Mouse (Mus musculus) megakaryocyte progenitor cell, adult 5-6 weeks (primary cell): ENCODE measurements around the gene Gm42957. TPM values are rescaled to one million over a fixed set of nuclear protein-coding genes. Genes with fewer than 3 reads are reported as not detected.
"Not testable (repeated sequence)": the region's sequence is repeated elsewhere in the genome, so short reads cannot be mapped to it uniquely, and the experiment has no call there.

Source experiments
- ATAC-seq: replicated peaks from 2 replicates; pipeline ENCODE4 v1.8.0; 2016; ENCODE audit warnings: mild to moderate bottlenecking, moderate TSS enrichment, inconsistent platforms; ENCODE audit not compliant: poor library complexity
- total RNA-seq, 2 experiments: library from RNA; stranded (forward) in 1 of 2; stranded (reverse) in 1 of 2; fragments of 157-497, 149-512 nt in 1 of 2; fragments of 200-1000 nt in 1 of 2; gene quantifications; 2 replicates each; pipeline versions ENCODE4 v1.2.3 to v1.2.4; 2015 to 2017

Gm42957 gene
- total RNA-seq, 2 experiments from 2014 or later: 0.10 TPM; not detected in 1

DNA sequence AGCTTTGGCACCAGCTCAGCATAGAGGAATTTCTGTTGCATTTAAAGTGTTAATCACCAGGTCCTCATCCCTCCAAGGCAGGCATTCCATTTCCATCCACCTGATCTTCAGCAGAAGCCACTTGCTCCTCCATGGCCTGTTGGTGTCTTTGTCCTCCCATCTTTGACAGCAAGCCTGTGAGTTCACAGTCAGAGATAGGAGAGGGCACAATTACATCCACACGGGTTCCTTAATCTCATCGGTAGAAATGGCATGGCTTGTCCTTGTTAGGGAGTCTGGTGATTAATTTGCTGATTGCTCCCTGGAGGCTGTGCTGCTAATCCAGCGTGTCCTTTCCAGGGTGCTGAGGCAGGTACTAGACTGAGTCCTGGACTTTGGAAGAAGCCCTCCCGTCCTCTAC, 38.2 kb downstream of the Gm42957 start:
- ATAC-seq: no peak

DNA sequence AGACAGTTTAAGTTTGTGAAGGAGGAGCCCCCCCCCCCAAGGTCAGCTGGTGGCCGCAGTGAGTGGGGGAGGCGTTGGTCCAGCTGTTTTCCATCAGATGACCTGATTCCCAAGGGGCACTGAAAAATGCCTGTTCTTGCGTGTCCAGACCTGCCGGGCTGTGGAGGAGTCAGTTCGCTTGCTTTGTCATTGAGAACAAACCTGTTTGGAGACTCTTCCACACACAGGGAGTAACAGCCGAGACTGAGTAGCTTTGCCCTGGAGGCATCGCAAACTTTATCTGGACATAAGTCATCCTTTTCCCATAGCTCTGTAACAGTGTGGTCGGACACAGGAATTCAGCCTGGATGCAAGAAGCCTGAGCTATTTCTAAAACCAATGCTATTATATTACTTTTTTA, 39.2 kb downstream of the Gm42957 start:
- no peak for ATAC-seq

DNA sequence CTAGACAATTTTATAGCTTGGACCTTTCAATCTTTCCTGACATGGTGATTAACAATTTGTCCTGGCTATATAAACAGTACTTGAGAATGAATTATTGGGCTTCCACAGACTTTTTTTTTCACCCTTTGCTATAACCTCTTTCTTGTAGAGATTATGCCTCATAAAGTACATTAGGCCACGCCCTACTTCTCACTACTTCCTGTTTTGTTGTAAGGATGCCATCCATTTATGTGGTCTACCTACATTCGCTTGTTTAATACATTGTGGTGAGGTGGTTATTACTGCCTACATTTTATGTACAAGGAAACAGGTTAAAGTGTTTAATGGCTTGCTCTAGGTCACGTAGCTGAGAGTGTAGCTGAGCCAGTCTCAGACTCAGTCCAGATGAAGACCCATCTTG, 39.9 kb downstream of the Gm42957 start:
- peak; percentile 54; the same call in 1 of the 2 replicates for ATAC-seq

DNA sequence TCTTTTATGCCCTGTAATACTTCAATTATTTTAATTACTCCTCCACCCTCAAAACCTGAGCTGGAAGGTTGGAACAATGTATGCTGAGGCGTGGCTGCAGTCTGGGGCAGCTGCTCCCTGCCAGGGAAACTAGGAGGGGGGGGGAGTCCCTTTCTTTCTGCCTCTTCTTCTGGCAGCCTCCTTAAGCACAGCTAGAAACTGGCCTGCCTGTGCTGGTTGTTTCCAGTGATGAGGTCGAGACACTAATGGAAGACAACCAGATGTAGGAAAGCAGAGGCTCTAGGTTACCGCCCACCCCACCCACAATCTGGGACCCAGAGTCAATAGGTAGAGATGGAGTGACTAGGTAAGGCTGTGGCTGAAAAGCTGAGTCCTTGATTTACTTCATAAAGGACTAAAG, 40.4 kb downstream of the Gm42957 start:
- ATAC-seq: no peak

DNA sequence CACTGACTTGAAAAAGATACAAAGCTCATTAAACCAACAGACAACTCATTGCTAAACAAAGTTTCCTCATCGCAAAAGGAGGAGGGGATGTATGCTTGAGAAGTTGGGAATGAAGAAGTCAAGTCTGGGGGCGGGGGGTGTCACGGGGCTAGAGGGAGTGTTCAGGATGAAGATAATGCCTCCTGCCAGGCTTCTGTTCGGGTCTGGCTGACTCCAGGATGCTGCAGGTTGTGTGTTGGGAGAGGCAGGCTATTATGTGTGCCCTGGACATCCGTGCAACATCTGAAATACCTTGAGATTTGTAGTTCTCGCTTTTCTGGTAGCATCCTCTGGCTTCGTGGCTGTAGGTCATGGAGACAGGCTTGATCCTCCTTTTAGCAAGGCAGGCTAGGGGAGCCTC, 43.2 kb downstream of the Gm42957 start:
- no peak for ATAC-seq

DNA sequence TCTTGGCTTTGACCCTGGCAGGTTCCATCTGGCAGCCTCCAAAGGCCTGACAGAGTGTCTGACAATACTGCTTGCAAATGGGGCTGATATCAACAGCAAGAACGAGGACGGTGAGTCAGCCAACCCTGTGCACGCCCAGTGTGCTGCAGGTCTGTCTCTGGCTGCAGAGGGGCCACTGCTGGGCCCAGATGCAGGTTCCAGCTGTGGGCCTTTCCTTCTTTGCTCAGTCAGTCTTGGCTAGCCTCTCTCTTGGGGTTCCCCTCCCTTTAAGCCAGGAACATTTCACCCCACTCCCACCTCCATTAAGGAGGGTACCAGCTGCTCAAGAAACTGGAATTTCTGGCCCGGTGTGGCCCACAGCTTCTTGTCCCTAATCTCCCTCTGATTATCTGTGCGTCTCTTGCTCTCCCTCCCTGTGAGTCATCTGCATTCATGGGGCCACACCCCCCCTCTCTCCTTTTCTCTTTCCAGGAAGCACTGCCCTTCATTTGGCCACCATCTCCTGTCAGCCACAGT, 43.9 kb downstream of the Gm42957 start:
- ATAC-seq: peak; percentile 45; the same call in 1 of the 2 replicates

DNA sequence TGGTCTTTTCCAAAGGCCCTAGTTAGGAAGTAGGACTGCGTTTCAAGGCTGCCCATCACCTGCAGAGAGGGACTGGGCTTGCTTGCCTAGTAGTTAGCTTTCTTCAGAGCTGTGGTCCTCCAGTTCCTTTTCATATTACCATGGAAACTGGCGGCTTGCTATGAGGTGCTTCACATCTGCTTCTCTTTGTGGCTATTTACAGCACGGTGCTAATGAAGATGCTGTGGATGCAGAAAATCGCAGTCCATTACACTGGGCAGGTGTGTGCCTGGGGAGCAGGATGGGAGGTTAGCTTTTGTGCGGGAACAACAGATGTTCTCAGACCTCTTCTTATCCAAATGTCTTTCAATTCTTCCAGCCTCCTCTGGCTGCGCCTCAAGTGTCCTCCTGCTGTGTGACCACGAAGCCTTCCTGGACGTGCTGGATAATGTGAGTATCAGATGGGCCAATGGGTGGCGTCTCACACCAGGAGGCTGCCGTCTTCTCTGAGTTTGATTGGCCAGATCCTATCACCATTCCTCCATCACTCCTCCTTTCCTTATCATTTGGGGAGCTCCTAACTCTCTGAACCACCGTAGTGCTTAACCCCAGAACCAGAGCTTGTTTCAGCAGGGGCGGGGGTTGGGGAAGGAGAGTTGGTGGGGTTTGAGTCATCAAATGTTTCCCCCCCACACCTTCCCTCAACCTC, 45.1 kb downstream of the Gm42957 start:
- ATAC-seq: peak; percentile 36; the same call in 1 of the 2 replicates

DNA sequence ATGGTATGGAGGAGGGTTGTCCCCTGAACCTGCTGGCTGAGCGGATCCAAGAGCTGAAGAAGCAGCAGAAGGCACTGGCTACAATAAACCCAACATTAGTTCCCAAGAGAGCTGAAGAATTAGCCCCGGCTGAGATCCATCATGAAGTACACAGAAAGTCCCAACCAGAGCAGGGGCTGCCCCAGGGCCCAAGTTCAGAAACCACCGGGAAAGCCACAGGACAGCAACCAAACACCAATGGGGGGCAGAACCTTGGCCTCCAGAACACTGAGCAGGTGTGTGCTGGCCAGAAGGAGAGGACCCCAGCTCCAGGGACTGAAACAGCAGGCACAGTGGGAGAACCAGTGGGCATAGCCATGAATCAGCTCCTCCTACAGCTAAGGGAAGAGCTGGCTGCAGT, 48.2 kb downstream of the Gm42957 start:
- no peak for ATAC-seq

DNA sequence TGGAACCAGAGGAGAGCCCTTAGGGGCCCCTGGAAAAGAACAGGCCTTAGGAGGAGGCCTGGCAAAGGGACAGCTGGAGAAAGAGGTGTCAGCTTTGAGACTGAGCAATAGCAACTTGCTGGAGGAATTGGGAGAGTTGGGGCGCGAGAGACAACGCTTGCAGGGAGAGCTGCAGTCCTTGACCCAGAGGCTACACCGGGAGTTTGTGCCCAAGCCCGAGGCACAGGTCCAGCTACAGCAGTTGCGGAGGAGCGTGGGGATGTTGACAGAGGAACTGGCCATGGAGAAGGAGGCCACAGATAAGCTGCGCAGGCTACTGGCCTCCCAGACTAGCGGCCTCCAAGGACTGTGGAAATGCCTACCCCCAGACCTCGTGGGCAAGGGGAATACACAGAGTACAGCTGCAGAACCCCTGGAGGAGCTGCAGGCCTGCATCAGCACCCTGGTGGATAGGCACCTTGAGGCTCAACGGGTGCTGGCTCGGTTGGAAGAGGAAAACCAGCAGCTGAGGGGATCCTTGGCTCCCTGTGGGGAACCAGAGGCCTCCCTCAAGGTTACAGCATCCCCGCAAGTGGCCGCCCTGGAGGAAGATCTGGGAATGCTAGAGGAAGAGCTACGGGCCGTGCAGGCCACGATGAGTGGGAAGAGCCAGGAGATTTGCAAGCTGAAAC, 49.0 kb downstream of the Gm42957 start:
- no peak for ATAC-seq

DNA sequence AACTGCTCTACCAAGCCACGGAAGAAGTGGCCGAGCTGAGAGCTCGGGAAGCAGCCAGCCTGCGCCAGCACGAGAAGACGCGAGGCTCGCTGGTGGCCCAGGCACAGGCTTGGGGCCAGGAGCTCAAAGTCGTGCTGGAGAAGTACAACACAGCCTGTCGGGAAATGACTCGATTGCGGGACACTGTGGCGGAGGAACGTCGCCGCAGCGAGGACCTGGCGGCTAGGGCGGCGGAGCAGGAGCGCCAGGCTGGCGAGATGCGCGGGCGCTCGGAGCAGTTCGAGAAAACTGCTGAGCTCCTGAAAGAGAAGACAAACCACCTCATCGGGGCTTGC, 49.5 kb downstream of the Gm42957 start:
- ATAC-seq: 0 out of 2 replicates have a peak, but pooled peaks have one; percentile 30

DNA sequence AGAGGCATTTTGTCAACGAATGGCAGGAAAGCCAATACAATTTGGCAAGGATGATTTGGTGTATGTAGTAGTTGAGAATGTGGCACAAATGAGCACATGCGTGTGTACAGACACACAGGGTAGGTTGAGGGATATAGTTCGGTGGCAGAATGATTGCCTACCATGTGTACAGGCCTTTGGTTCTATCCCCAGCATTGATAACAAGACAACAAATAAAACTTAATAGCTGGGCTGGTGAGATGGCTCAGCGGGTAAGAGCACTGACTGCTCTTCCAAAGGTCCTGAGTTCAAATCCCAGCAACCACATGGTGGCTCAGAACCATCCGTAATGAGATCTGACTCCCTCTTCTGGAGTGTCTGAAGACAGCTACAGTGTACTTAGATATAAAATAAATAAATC, 50.8 kb downstream of the Gm42957 start:
- not testable (repeated sequence) for ATAC-seq

DNA sequence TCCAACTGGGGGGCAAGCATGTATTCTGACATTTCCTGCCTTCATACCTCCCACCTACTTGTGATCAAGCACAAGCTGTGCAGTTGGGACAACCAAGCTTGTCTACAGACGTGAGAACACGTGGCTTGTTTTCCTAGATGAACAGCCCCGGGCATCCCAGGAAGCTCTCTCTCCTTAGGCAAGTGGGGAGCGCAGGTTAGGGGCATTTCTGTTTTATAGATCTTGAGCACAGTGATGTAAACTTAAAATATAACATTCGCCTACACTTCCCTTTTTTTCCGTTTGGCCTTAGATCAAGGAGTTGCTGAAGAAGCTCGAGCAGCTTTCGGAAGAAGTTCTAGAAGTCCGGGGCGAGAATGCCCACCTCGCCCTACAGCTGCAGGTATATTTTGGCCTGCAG, 53.6 kb downstream of the Gm42957 start:
- no peak for ATAC-seq

DNA sequence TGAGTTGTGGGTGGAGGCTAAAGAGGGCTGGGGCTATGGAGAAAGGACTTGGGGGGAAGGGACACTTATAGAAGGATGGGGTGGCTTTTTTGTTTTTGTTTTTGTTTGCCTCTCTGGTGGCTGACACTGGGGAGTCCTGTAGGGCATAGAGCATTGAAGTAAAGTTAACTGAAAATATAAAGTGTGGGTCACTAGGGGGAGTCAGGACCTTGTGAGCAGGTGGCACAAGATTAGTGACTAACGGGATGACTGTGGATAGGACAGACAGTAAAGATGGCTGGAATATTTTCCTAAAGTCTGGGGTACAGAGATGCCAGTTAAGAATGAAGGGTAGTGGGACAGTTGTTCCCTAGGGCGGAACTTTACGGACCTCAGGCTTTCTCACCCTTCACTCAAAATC, 55.0 kb downstream of the Gm42957 start:
- ATAC-seq: peak; percentile 79

DNA sequence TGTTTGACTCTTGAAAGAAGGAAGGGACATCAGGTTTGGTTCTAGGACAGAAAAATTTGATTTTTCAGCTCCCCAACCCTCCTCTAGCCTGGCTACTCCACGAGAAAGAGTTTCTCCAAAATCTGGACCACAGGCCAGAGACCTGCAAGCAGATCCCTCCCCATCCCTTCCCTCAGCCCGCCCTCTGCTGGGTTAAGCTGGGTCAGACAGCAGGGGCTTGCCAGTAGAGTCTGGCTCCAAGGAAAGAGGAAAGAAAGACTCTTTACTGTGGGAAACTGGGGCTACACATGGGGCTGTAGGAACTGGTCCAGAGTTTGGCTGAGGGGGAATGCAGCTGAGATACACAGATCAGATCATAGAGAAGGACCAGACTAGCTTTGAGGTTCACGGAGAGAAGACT, 57.2 kb downstream of the Gm42957 start:
- no peak for ATAC-seq

DNA sequence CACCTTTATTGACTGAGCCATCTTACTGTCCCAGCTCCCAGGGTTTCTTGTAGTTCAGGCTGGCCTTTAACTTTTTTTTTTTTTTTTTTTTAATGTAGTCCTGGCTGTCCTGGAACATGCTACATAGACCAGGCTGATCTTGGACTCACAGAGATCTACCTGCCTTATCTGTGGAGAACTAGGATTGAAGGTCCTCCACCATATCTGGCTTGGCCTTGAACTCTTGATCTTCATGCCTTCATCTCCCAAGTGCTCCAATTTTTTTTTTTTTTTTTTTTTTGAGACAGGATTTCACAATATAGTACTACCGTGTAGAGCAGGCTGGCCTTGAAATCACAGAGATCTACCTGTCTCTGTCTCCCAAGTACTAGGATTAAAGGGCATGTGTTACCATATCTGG, 58.3 kb downstream of the Gm42957 start:
- no peak for ATAC-seq

DNA sequence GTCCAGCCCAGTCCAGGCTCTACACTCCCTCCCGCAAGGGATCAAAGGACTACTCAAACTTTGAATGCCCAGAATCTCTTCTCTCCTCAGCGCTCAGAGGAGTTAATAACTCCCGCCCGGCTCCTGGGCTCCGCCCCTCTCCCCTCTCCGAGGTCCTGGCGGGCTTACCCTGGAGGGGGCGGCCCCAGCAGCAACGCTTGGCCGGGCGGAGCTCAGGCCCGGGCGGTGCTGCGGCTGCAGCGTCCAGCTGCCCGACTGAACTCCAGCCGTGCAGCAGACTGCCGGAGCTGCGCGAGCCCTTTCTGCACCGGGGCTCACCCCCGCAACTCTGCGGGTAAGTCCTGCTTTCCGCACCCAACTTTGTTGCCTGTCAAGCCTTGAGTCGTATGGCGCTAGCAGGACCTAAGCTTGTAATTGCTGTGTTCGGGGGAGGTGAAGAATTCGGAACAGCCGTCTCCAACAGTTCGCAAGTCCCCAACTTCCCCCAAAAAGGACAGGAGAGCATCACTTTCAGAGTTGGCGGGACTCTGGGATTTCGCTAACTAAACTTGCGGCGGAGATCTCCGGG, 61.0 kb downstream of the Gm42957 start, which contains the start of gene Pias3:
TSS of gene Pias3 (plus strand) at position 187 of the 568 bp plus-strand sequence.
- ATAC-seq: peak; percentile 84

DNA sequence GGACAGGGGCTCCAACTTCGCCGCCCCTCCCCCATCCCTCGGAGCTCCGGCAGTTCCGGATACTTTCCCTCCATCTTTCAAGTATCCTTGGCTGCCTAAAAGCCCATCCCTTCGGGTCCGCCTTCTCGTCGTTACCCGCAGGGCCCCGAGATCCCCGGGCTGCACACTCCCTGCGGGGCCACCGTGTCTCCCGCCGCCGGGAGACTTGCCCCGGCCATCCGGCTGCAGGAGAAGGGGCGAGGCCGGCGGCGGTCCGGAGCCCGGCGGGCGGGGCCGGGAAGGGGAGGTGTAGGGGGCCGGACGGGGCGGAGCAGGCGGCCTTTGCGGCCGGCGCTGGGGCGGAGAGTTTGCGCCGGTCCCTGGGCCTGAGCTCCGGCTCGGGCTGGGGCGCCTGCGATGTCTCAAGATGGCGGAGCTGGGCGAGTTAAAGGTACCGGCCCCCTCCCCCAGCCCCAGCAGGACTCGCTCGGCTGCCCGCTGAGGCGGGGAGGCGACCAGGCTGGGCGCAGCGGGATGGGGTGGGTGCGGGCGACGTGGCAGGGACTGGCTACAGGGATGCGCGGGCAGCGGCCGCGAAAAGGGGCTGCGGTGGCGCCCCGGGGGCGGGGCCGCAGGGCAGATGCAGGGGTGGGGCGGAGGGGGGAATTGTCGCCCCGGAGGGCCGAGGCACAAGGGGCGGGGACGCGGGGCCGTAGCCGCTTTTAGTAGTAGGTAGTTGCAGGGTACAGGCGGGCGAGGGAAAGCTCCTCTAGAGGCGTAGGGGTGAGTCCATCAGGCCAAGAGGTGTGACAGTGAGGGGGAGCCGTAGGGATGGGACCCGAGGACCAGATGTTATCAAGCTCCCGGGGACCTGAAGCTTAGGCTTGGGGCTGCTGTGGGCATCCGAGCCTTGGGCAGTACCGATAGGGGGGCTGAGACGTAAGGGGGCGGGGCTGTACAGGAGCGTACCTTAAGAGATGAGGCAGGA, 61.8 kb downstream of the Gm42957 start:
- ATAC-seq: peak; percentile 77

DNA sequence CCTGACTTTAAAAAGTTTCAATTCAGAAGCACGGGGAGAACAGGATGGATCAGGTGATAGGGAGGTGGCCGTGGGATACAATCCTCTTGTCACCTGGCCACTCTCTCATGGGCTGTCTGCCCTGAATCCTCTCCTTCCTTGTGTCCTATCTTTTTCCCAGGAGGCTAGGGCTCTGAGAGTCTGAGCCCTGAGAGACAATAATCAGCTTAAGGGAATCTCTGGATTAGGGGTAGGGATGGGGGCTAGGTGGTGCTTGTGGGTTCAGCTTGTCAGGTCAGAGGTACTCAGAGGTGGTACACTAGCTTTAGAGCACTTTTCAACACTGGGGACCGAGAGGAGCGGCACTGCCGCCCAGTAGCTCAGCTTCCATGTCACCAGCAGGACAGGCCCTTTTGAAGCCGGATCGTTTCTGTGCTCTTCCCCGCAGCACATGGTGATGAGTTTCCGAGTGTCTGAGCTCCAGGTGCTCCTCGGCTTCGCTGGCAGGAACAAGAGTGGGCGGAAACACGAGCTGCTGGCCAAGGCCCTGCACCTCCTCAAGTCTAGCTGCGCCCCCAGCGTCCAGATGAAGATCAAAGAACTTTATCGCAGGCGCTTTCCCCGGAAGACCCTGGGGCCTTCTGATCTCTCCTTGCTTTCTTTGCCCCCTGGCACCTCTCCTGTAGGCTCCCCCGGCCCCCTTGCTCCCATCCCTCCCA, 63.9 kb downstream of the Gm42957 start:
- no peak for ATAC-seq

DNA sequence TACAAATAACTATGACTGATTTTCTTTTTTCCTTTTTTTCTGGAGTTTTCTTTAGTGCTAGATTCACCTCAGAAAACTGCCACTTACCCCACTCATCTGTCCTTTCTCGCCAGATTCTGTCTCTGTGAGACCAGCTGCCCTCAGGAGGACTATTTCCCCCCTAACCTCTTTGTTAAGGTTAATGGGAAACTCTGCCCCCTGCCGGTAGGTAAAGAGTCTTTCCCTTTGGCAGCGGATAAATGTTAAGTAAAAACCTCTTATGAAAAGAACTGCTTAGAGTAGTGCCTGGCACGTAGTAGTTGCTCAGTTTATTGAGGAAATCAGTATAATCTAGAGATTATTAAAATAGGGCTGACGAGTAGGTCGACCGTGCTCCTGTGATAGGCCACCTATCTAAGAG, 65.1 kb downstream of the Gm42957 start:
- ATAC-seq: no peak

DNA sequence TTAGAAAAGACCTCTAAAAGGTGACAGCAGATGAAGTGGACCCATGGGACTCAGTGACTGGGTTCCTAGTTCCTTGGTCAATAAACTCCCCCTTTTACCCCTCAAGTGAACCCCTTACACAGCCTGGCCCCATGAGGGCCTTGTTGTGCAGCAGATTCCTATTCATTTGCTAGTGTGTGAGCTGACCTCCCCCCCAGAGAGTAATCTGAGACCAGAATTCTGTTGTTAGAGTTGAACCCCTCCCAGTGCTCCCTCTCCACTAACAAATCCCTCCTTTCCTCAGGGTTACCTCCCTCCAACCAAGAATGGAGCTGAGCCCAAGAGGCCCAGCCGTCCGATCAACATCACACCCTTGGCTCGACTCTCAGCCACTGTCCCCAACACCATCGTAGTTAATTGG, 65.7 kb downstream of the Gm42957 start:
- ATAC-seq: no peak
